Mouse (Mus musculus) urinary bladder, adult 18-20 months (tissue): Measurements from ENCODE around the gene Kmt5c.

Experiments
- DNase-seq, 2 experiments: peaks; one replicate each; pipeline ENCODE4 v3.0.0; 2022; ENCODE audit warnings: low spot score in 2 of 2, mixed read lengths in 2 of 2

Gene Kmt5c

DNA sequence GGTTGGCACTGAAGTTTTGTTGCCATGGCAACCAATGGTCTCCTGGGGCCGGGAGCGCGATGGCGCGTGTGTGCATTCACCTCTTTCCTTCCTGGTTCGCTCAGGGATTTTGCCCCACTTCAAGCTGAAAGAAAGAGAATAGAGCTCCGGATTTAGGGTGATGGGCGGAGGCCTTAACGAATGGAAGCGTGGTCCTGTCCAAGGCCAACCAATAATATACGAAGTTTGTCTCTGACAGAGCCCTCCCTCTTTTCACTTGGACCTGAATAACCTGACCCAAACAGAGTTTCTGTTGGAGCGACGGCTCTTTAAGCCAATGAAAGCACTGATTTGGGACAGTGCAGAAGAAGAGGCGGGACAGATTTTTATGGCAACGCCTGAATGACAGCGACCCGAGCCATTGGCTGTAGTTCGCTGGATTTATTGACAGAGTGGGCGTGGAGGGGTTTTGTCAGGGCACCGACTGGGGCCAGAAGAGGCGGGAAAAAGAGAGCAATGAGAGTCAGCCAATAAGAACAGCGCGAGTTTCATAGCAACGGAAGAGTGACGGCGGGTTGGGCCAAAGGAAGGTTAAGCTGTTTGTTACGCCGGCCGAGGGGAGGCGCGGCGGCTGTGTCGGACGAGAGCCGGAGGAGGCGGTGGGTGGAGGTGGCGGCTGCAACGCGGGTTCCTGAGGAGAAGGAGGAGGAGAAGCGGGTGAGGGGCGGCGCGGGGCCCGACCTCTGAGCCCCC lies at the start of gene Kmt5c:
TSS of gene Kmt5c (plus strand) at position 572 of the 732 bp plus-strand sequence.
- peak; percentile 86 to 98 for DNase-seq

GRCm38 (mm10) chr7:4690387-4690786 lies 49.5 kb upstream of the Kmt5c start, which contains the start of gene Brsk1:
Gene Brsk1, plus strand, starts transcription at chr7:4690604.
- peak in 1 of 2 experiments; percentile 23 for DNase-seq

DNA sequence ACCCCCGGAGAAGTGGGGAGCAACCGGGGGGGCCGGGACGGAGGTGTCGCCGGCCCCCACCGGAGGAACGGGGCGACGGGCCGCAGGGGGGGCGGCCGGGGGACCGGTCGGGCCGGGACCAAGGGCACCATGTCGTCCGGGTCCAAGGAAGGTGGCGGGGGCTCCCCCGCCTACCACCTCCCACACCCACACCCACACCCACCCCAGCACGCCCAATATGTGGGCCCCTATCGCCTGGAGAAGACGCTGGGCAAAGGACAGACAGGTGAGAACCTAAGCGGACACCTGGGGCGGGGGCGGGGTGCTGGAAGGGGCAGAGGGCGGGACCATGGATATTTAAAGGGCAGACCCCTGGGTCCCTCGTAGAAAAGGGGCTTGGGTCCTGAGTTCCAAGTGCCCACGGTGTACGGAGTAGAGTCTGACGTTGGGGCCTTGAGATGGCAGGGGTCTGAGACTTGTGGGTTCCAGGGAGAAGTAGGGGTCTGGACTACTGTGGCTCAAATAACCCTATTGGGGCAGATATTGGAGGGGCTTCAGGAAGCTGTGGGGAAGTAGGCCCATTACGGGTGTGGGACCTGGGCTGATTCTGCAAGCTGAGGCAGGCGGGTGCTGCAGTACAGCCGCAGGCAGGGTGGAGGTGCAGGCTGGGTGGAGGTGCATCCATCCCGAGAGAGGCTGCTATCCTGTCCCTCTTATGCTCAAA lies 48.8 kb upstream of the Kmt5c start:
- no peak for DNase-seq

- DNase-seq, result no peak
Measured at GRCm38 (mm10) chr7:4693004-4693403, 46.9 kb upstream of the Kmt5c start.

- no peak for DNase-seq
Measured at GRCm38 (mm10) chr7:4702334-4702733, 37.6 kb upstream of the Kmt5c start.

DNA sequence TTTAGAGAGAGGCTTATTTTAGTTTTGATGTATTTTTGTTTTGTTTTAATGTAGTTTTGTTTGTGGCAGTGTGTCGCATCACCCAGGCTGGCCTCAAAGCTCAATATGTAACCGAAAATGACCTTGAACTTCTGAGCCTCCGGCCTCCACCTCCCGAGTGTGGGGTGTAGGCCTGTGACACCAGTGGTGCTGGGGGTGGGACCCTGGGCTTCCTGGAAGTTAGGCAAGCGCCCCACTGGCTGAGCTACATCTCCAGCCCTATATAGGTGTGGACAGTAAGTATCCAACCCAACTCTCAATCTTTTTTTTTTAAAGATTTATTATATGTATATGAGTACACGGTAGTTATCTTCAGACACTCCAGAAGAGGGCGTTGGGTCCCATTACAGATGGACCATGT lies 36.7 kb upstream of the Kmt5c start:
- DNase-seq, result no peak

- DNase-seq, result no peak
Measured at GRCm38 (mm10) chr7:4705098-4705497, 34.8 kb upstream of the Kmt5c start.

DNA sequence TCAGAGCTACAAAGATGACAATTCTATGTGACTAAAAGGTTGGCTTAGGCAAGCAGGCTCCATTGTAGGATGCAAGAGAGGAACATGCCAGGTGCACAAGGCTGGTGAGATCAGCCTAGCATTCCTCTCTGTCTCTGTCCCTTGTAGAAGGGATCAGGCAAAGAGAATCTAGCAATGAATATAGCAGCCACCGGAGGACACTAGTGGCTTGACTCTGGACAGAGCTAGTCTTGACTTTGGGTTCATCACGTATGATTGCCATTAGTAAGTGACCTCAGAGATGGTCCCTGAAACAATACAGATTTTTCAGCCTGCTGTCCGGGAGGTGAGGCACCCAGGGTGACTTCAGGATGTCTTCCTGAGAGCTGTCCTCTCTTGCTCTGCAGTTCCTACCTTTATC lies 27.3 kb upstream of the Kmt5c start:
- no peak for DNase-seq

DNA sequence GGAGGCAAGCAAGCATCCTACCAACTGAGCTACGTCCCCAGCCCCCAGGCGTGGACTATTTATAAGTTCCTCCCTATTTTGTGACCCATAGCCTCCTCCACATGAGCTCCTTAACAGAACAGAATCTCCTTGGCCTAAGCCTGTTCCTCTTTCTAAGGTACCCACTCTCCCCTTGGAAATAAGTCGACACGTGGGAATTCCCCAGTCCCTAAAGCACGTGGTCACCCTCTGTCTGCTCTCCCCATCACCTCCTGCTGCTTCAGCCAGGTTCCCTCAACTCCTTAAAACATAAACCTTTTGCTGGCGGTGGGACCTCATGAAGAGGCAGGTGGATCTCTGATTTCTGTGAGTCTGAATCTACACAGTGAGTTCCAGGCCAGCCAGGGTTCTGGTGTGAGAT lies 23.0 kb upstream of the Kmt5c start:
- DNase-seq, result no peak

GRCm38 (mm10) chr7:4719276-4719675 lies 20.6 kb upstream of the Kmt5c start:
- no peak for DNase-seq

DNA sequence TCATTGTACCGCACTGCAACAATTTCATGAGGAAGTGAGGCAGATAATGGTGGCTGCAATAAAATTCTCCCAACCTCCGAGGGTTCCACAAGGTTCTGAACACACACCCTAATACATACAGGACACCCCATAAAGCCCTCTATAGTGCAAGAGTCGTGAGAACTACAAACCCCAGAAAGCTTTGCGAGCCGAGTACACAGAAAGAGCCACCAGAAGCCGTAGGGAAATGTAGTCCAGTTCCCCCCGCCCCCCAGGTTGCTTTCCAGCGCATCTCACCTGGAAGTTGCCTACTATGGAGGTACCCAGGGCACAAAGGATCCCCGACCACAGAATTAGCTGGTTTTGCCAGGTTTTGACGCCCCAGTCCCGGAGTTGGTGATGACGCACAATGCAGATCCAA lies 16.4 kb upstream of the Kmt5c start:
- DNase-seq, result peak in 1 of 2 experiments; percentile 18

- DNase-seq, result no peak
Measured at GRCm38 (mm10) chr7:4724359-4724758, 15.6 kb upstream of the Kmt5c start.

DNA sequence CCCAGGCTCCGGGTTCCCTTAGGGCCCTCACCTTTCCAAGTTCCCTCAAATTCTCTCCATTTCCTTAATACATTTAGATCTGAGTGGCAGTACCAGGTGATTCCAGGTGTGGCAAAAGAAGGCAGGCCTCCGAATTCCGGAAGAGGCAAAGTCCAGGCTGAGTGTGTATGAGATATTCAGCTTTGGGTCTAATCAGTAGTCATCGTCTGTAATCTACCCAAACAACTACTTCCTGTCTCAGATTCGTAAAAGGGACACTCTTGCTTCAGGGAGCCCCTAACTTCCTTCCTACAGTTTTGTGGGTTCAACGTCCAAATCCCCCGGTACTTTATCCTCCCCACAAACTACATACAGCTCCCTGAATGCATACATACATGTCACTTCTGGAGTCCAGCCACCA lies 14.7 kb upstream of the Kmt5c start, which contains the start of gene Tmem150b:
TSS of gene Tmem150b (minus strand) at position 81 of the 400 bp plus-strand sequence.
- DNase-seq, result no peak

DNA sequence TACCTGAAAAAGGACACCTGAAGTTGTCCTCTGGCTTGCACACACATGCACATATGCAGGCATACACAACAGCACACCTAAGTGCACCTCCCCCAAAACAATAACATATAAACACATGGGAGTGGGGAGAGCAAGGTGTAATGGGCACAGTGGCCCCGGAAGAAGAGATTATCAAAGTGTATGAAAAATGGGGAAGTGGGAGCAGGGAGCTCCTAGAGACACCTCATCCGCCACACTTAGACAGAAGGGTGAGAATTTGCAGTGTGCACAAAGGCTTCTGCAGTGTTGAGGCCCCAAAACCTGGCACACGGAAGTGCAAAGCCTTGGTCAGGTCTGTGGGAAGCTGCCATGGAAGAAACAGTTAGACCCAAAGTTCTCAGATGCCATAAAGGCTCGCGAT lies 8.8 kb upstream of the Kmt5c start:
- no peak for DNase-seq

GRCm38 (mm10) chr7:4732968-4733392 lies 6.9 kb upstream of the Kmt5c start:
- DNase-seq, result no peak

GRCm38 (mm10) chr7:4739041-4739543 lies 823 bp upstream of the Kmt5c start:
- DNase-seq, result no peak

DNA sequence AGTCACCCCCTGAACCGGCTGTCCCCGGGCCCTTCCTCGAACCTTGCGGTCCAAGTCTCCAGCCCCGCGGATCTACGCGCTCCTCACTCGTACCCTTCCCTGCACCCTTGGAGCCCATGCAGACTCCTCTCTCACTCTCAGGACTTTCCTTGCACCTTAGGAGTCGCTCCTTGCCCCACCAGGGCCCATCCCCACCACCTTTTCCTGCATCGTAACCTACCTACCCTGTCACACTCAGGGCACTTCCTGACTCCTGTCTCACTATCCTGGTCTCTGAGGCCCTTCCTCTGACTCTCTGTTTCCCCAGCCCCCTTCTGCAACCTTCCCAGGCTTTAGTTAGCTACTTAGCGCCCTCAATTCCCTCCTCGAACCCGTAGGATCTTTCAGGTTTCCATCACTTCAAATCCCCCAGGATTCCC lies 403 bp downstream of the Kmt5c start:
- no peak for DNase-seq

DNA sequence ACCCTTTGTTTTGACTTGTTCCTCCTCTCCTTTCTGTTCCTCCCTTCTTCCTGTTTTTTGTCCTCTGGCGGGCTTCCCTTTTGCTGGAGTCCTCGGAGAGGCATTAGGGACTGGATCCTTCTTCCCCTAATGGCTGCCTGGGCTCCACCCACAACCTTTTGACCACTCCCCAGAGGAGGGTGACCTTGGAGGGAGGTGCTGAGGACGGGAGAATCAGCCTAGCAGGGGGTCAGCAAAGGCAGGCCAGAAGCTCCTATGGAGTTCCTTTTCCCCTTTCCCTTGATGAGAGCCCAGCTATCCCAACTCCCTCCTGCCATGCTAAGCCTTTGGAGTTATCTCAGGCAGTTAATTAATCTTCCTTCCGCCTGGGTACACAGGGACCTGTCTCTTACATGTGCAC lies 1.2 kb downstream of the Kmt5c start:
- DNase-seq, result peak; percentile 22 to 51

DNA sequence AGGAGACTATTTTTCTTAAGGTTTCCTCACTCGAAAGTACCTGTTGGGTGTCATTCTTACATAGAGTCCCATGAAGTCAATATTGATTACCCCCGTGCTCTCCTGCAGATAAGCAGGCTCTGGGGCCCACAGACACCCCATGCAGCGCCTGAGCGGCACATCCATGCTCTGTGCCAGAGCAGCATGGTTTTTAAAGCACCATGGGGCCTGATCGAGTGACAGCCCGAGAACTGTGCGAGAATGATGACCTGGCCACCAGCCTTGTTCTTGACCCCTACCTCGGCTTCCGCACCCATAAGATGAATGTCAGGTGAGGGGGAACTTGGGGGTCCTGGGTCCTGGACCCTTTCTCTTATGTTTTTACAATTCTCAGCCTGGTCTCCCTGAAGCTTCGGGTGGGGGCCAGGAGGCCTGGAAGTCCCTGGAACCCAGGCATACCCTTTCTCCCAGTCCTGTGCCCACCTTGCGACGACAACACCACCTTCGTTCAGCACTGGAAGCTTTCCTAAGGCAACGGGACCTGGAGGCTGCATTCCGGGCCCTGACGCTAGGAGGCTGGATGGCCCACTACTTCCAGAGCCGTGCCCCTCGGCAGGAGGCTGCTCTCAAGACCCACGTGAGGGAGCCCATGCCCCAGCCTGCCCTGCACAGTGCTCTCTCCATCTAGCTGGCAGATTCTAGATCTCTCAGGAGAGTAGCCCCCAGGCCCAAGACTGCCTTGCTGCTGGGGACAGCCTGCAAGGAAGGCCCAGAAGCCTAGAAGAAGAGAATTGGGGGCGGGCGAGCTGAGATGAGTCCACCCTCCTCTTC lies 2.0 kb downstream of the Kmt5c start:
- no peak for DNase-seq

GRCm38 (mm10) chr7:4742482-4742819 lies 2.5 kb downstream of the Kmt5c start:
- no peak for DNase-seq

- no peak for DNase-seq
Measured at GRCm38 (mm10) chr7:4743354-4743753, 3.4 kb downstream of the Kmt5c start.

- DNase-seq, result no peak
Measured at GRCm38 (mm10) chr7:4744886-4745285, 5.0 kb downstream of the Kmt5c start.
